Mouse (Mus musculus): ENCODE data around the gene Ldhc. TPM values are rescaled to one million over a fixed set of nuclear protein-coding genes. Genes with fewer than 3 reads are reported as not detected.
A peak's percentile ranks its signal among the peaks of the same experiment; 100 is the strongest.
"Not testable (repeated sequence)": the region's sequence is repeated elsewhere in the genome, so short reads cannot be mapped to it uniquely, and the experiment has no call there.

Gene Ldhc
- polyA plus RNA-seq, 1 experiment from 2014 or later, result 0.13 TPM

- Histone ChIP-seq H3K9ac (no peak overlapping the region), H3K27ac (ENCODE audit: low read depth) (peak overlapping the region; percentile 40; the same call in 1 of the 2 replicates), H3K27me3 (ENCODE audit: insufficient read depth, low read length) (no peaks in the 10 kb centered on the region), H3K9me3 (ENCODE audit: low read depth, low read length) (no peaks in the 10 kb centered on the region), H3K4me2 (no peak overlapping the region), H3K4me1 (ENCODE audit: insufficient read depth) (peaks cover 15% of the 10 kb centered on the region), H3K36me3 (ENCODE audit: insufficient read depth) (no peaks in the 10 kb centered on the region), H3K4me3 (ENCODE audit: low read depth, low read length) (no peak overlapping the region)
- WGBS, result 29% methylated on average over 13 of the region's 13 CpGs
- peak; percentile 81 for DNase-seq
- peak; percentile 29 for ATAC-seq (ENCODE audit: insufficient read depth)
- TF ChIP-seq CTCF (IDR thresholded peaks at IDR 0.05; ENCODE audit: low read depth), result no peak
Observed at GRCm38 (mm10) chr7:46830799-46831590, 30.0 kb upstream of the Ldhc start.

GRCm38 (mm10) chr7:46831693-46832092 is 29.3 kb upstream of the Ldhc start:
- no peak for DNase-seq
- no peak for ATAC-seq (ENCODE audit: insufficient read depth)
- Histone ChIP-seq H3K36me3 (ENCODE audit: insufficient read depth) (no peaks in the 10 kb centered on the region), H3K27me3 (ENCODE audit: insufficient read depth, low read length) (no peaks in the 10 kb centered on the region), H3K4me3 (ENCODE audit: low read depth, low read length) (no peak overlapping the region), H3K4me1 (ENCODE audit: insufficient read depth) (peaks cover 15% of the 10 kb centered on the region), H3K9me3 (ENCODE audit: low read depth, low read length) (no peaks in the 10 kb centered on the region), H3K27ac (ENCODE audit: low read depth) (no peak overlapping the region), H3K4me2 (no peak overlapping the region), H3K9ac (no peak overlapping the region)
- 69% methylated on average over 8 of the region's 8 CpGs for WGBS
- TF ChIP-seq CTCF (IDR thresholded peaks at IDR 0.05; ENCODE audit: low read depth), result no peak

GRCm38 (mm10) chr7:46832112-46832810 is 28.7 kb upstream of the Ldhc start:
- H3K36me3 ChIP-seq (ENCODE audit: insufficient read depth); H3K27me3 ChIP-seq (ENCODE audit: insufficient read depth, low read length); H3K9me3 ChIP-seq (ENCODE audit: low read depth, low read length); H3K27ac ChIP-seq (ENCODE audit: low read depth); H3K9ac ChIP-seq; DNase-seq; H3K4me3 ChIP-seq (ENCODE audit: low read depth, low read length); ATAC-seq (ENCODE audit: insufficient read depth); H3K4me2 ChIP-seq: not testable (repeated sequence)
- H3K4me1 ChIP-seq (ENCODE audit: insufficient read depth), result peaks cover 15% of the 10 kb centered on the region
- WGBS, result 86% methylated on average over 11 of the region's 11 CpGs

- no peak overlapping the region for H3K9ac ChIP-seq
- no peaks in the 10 kb centered on the region for H3K9me3 ChIP-seq (ENCODE audit: low read depth, low read length)
- H3K4me3 ChIP-seq (ENCODE audit: low read depth, low read length), result no peak overlapping the region
- peaks cover 17% of the 10 kb centered on the region for H3K4me1 ChIP-seq (ENCODE audit: insufficient read depth)
- ATAC-seq (ENCODE audit: insufficient read depth), result peak; percentile 80
- H3K4me2 ChIP-seq, result no peak overlapping the region
- no peak overlapping the region for H3K27ac ChIP-seq (ENCODE audit: low read depth)
- DNase-seq, result peak; percentile 87
- no peaks in the 10 kb centered on the region for H3K36me3 ChIP-seq (ENCODE audit: insufficient read depth)
- WGBS, result 37% methylated on average over 6 of the region's 6 CpGs
- TF ChIP-seq CTCF (IDR thresholded peaks at IDR 0.05; ENCODE audit: low read depth), result no peak
- H3K27me3 ChIP-seq (ENCODE audit: insufficient read depth, low read length), result no peaks in the 10 kb centered on the region
Observed at GRCm38 (mm10) chr7:46833266-46833665, 27.7 kb upstream of the Ldhc start.

- ATAC-seq (ENCODE audit: insufficient read depth), result no peak
- 76% methylated on average over 7 of the region's 7 CpGs for WGBS
- Histone ChIP-seq H3K9me3 (ENCODE audit: low read depth, low read length) (no peaks in the 10 kb centered on the region), H3K4me1 (ENCODE audit: insufficient read depth) (peaks cover 21% of the 10 kb centered on the region), H3K27me3 (ENCODE audit: insufficient read depth, low read length) (no peaks in the 10 kb centered on the region), H3K4me3 (ENCODE audit: low read depth, low read length) (no peak overlapping the region), H3K4me2 (no peak overlapping the region), H3K27ac (ENCODE audit: low read depth) (no peak overlapping the region), H3K36me3 (ENCODE audit: insufficient read depth) (no peaks in the 10 kb centered on the region), H3K9ac (no peak overlapping the region)
- DNase-seq, result no peak
- no peak for TF ChIP-seq CTCF (IDR thresholded peaks at IDR 0.05; ENCODE audit: low read depth)
Observed at GRCm38 (mm10) chr7:46833670-46834255, 27.2 kb upstream of the Ldhc start.

GRCm38 (mm10) chr7:46834994-46835610 is 25.9 kb upstream of the Ldhc start:
- Histone ChIP-seq H3K4me3 (ENCODE audit: low read depth, low read length) (no peak overlapping the region), H3K9me3 (ENCODE audit: low read depth, low read length) (no peaks in the 10 kb centered on the region), H3K4me2 (no peak overlapping the region), H3K9ac (no peak overlapping the region), H3K27ac (ENCODE audit: low read depth) (no peak overlapping the region), H3K27me3 (ENCODE audit: insufficient read depth, low read length) (no peaks in the 10 kb centered on the region), H3K4me1 (ENCODE audit: insufficient read depth) (peaks cover 34% of the 10 kb centered on the region), H3K36me3 (ENCODE audit: insufficient read depth) (no peaks in the 10 kb centered on the region)
- no peak for ATAC-seq (ENCODE audit: insufficient read depth)
- DNase-seq, result no peak
- 57% methylated on average over 12 of the region's 14 CpGs for WGBS
- no peak for TF ChIP-seq CTCF (IDR thresholded peaks at IDR 0.05; ENCODE audit: low read depth)

- WGBS, result 73% methylated on average over 5 of the region's 5 CpGs
- Histone ChIP-seq H3K4me3 (ENCODE audit: low read depth, low read length) (no peak overlapping the region), H3K4me2 (no peak overlapping the region), H3K9me3 (ENCODE audit: low read depth, low read length) (no peaks in the 10 kb centered on the region), H3K9ac (no peak overlapping the region), H3K36me3 (ENCODE audit: insufficient read depth) (no peaks in the 10 kb centered on the region), H3K27me3 (ENCODE audit: insufficient read depth, low read length) (no peaks in the 10 kb centered on the region), H3K27ac (ENCODE audit: low read depth) (no peak overlapping the region), H3K4me1 (ENCODE audit: insufficient read depth) (peaks cover 30% of the 10 kb centered on the region)
- DNase-seq (no peak), ATAC-seq (ENCODE audit: insufficient read depth) (no peak)
- TF ChIP-seq CTCF (IDR thresholded peaks at IDR 0.05; ENCODE audit: low read depth), result no peak
Observed at GRCm38 (mm10) chr7:46836357-46836756, 24.6 kb upstream of the Ldhc start.
